In the genomic region with DNA sequence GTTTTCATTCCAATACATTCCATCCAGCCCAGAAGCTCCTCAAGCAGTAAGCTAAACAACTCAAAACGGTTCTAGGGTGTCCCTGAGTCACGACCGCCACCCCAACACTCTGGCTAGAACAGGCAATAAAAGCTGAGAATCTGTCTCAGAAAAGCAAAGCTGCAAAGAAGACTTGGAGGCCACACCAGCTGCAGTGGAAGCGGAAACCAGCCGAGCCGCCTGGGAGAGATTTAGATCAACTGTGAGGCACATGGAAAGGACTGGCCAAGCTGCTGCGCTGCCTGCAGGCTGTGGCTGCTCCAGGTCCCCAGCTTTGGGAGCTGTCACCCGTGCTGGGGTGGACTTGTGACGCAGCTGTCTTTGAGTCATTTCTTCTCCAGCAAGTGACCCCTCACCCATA, we compare ENCODE assay signal across 23 mouse cellular contexts. TPM values are rescaled to one million over a fixed set of nuclear protein-coding genes. Genes with fewer than 3 reads are reported as not detected.
A peak's percentile ranks its signal among the peaks of the same experiment; 100 is the strongest.
DNase-seq lines count a peak whose midpoint lies in the region; ATAC-seq and TF ChIP-seq lines count a peak whose summit lies in the region.
"Had no signal": no experiment of that assay in that cellular context is flagged by ENCODE, and none has a peak within 500 bp of the region (broad histone marks: within the 10 kb centered on the region; RNA-seq: fewer than 3 reads in every experiment).

No protein-coding gene starts in this region.

- H3K4me3 ChIP-seq in layer of hippocampus, adult 2 months = no peak overlapping the region
- H3K4me3 ChIP-seq: heart, embryonic 12.5 days; limb, embryonic 13.5 days; liver, embryonic 12.5 days; megakaryocyte, embryonic 14.5 days; neural tube, embryonic 13.5 days had no signal

- no peak for DNase-seq in frontal cortex, postnatal 14 days (ENCODE audit: low spot score in 2 of 2)
- DNase-seq in layer of hippocampus, adult 2 months (ENCODE audit: low spot score in 2 of 2) = no peak
- DNase-seq in layer of hippocampus, postnatal 36 days = no peak
- peak; percentile 65 for DNase-seq in brain, adult 2 months (ENCODE audit: low read depth, low spot score)
- peak; percentile 38 for DNase-seq in thymus, postnatal 0 days (ENCODE audit: low spot score)
- DNase-seq in B cell, adult 2 months = no peak
- DNase-seq in adrenal gland, postnatal 10 days = no peak
- DNase-seq: adrenal gland, postnatal 14 days; cerebellum, adult 8-10 months; forebrain, postnatal 0 days; gastrocnemius, postnatal 14 days; heart, adult 11 months; heart, postnatal 10 days; kidney, adult 18-20 months; lung, adult 18-20 months; lung, postnatal 14 days; midbrain, embryonic 14.5 days had no signal

- no peak for TF ChIP-seq CTCF in layer of hippocampus, adult 2 months (conservative IDR thresholded peaks at IDR 0.05)

- peak overlapping the region; percentile 23; the same call in 1 of the 2 replicates for H3K27ac ChIP-seq in layer of hippocampus, adult 2 months
- H3K27ac ChIP-seq: limb, embryonic 13.5 days; liver, embryonic 12.5 days; neural tube, embryonic 13.5 days had no signal

- peak; percentile 88 for ATAC-seq in frontal cortex, adult (ENCODE audit: low TSS enrichment)
- ATAC-seq: forebrain, postnatal 0 days; liver, embryonic 12.5 days had no signal

RNA-seq across cellular contexts. Expression of a gene that starts 45.4 kb away (rescaled TPM):
- total RNA-seq in layer of hippocampus, adult 2 months (2021) = 100 to 1,000 TPM in 1 of 2 experiments, 10 to 100 TPM in 1; 96.8 to 105 TPM
- total RNA-seq in layer of hippocampus, postnatal 36 days (2021) = 100 to 1,000 TPM; 100 to 102 TPM
- 8.9 and 11.8 TPM in 2 replicates for polyA plus RNA-seq in thymus, postnatal 0 days (2015; fragmentation: Nextera tagmentation; extraction: Ambion mirVana)
- 1 to 10 TPM; 7.5 to 7.6 TPM for total RNA-seq in adrenal gland, postnatal 10 days (2021)

Comparison
In these comparisons a context has a peak if more than half of its experiments do, and no peak if none do; other contexts are left out.
1. DNase-seq: peak in brain, adult 2 months (single experiment) and thymus, postnatal 0 days (single experiment); none in frontal cortex, postnatal 14 days (0 of 2), layer of hippocampus, adult 2 months (0 of 2), layer of hippocampus, postnatal 36 days (0 of 2), B cell, adult 2 months (0 of 2) and adrenal gland, postnatal 10 days (single experiment).
2. RNA of a gene that starts 45.4 kb away (total RNA-seq): 96.8 to 105 TPM in layer of hippocampus, adult 2 months and 100 to 102 TPM in layer of hippocampus, postnatal 36 days; 7.5 to 7.6 TPM in adrenal gland, postnatal 10 days; every median in the first group is over 10 times any median in the second.